Mouse (Mus musculus) cortical plate, adult 2 months (tissue): ENCODE data around the gene Ddx59.

Experiments
- CTCF ChIP-seq: fragments of 200-500 bp; IDR thresholded peaks from 2 replicates; pipeline ENCODE4 v1.5.1; 2011; ENCODE audit warnings: mild to moderate bottlenecking, control low read depth, low read length; ENCODE audit not compliant: insufficient read depth; ENCODE audit errors: extremely low read depth
- POLR2A ChIP-seq: fragments of 200-500 bp; IDR thresholded peaks from 2 replicates; pipeline ENCODE4 v1.6.1; 2011; ENCODE audit warnings: mild to moderate bottlenecking, low read length, control low read depth; ENCODE audit not compliant: insufficient read depth; ENCODE audit errors: extremely low read depth

DNA sequence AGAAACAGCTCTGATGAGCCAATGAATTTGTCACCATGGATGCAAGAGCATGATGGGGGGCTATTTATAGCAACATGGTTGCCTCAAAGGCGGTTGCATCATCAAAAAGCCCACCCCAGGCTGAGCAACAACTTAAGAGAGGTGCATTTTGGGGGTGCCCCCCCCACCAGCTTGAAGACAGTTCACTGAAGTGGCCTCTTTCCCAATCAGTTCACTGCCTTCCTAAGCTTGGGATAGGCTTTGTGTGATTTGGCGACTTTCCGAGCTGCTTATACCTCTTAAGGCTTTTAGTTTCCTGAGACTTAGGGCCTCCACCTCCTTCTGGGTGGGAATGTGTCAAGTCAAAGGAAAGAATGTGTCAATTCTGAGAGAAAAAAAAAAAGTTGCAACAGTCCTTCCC lies 49.1 kb upstream of the Ddx59 start:
- TF ChIP-seq POLR2A (no peak), CTCF (no peak)
